8 mouse cellular contexts compared by ENCODE assay signal in the genomic region with DNA sequence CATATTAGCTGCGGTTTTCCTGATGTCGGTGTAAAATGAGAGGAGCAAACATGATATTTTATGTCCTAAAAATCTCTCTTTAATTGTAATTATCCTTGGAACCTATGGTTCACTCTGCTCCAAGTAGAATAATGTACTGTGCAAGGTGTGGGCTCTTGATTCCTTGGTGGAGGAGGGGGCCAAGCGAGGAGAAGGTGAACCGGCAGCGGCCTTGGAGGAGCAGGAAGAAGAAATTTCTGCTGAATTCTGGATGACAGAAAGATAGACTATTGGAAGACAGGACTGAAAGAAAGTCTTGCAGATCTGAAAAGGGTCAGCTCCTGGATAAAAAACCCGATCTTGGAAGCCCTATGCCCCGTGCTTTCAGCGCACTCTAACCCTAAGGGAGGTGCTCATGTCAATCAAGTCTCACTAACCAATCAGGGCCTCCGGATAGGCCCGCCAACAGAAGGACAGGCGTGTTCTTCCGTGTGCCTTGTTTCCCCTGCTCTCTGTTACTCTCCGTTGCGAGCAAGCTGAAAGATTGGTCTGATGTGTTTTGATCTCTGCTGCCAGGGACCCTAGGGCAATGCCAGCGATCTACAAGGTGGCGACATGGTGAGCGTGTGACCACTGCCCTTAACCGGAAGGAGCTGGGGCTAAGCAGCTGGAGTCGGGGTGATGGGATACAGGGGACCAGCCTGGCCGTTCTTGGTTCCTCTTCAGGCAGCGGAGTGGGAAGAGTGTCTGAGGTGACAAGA. TPM values are rescaled to one million over a fixed set of nuclear protein-coding genes. Genes with fewer than 3 reads are reported as not detected.
DNase-seq lines count a peak whose midpoint lies in the region; ATAC-seq and TF ChIP-seq lines count a peak whose summit lies in the region.
"Not testable (repeated sequence)": the region's sequence is repeated elsewhere in the genome, so short reads cannot be mapped to it uniquely, and the experiment has no call there.

A gene (plus strand): TSS at position 455 of the 740 bp plus-strand sequence.

- intact Hi-C loops in left cerebral cortex, postnatal 25 days (cut with DNase I), result not testable (repeated sequence)

- H3K4me1 ChIP-seq in embryonic facial prominence, embryonic 11.5 days (ENCODE audit: control insufficient read depth, insufficient read depth, low read length); intestine, postnatal 0 days (replicated peaks; ENCODE audit: control insufficient read depth, insufficient read depth, low read length): not testable (repeated sequence)

- not testable (repeated sequence) for H3K36me3 ChIP-seq in embryonic facial prominence, embryonic 11.5 days (replicated peaks; ENCODE audit: control insufficient read depth, insufficient read depth, low read depth, low read length); intestine, postnatal 0 days (ENCODE audit: control insufficient read depth, insufficient read depth)

- H3K27me3 ChIP-seq in embryonic facial prominence, embryonic 11.5 days (ENCODE audit: control insufficient read depth, insufficient read depth, low read length); intestine, postnatal 0 days (replicated peaks; ENCODE audit: control insufficient read depth, insufficient read depth, low read length): not testable (repeated sequence)

- H3K4me2 ChIP-seq in embryonic facial prominence, embryonic 11.5 days (ENCODE audit: low read depth, low read length), result peak within 1 kb of the TSS; percentile 27
- H3K4me2 ChIP-seq in intestine, postnatal 0 days (replicated peaks; ENCODE audit: low read depth), result peak within 1 kb of the TSS; percentile 70

- H3K27ac ChIP-seq in embryonic facial prominence, embryonic 11.5 days (replicated peaks; ENCODE audit: low read depth, low read length); intestine, postnatal 0 days (ENCODE audit: low read depth, low read length): not testable (repeated sequence)

- H3K9ac ChIP-seq in embryonic facial prominence, embryonic 11.5 days (replicated peaks; ENCODE audit: low read length), result peak within 1 kb of the TSS; percentile 56
- peak within 1 kb of the TSS; percentile 34; the same call in 1 of the 2 replicates for H3K9ac ChIP-seq in intestine, postnatal 0 days (ENCODE audit: low read depth, low read length)

- TF ChIP-seq CTCF in intestine, postnatal 0 days (IDR thresholded peaks at IDR 0.05; ENCODE audit: low read depth), result not testable (repeated sequence)

- peak within 1 kb of the TSS; percentile 49 for H3K4me3 ChIP-seq in embryonic facial prominence, embryonic 11.5 days (ENCODE audit: low read depth, low read length)
- H3K4me3 ChIP-seq in intestine, postnatal 0 days (ENCODE audit: low read depth, low read length), result peak within 1 kb of the TSS; percentile 56

- peak; percentile 76; the same call in 1 of the 2 replicates for ATAC-seq in embryonic facial prominence, embryonic 11.5 days (replicated peaks; ENCODE audit: insufficient number of reproducible peaks, low FRiP score, low TSS enrichment, low read depth)
- ATAC-seq in intestine, postnatal 0 days, result 0 out of 2 replicates have a peak, but pooled peaks have one; percentile 54
- peak; percentile 98 for ATAC-seq in megakaryocyte-erythroid progenitor cell, adult 5-6 weeks (replicated peaks; ENCODE audit: low FRiP score, low TSS enrichment, poor library complexity, severe bottlenecking)

- not testable (repeated sequence) for H3K9me3 ChIP-seq in embryonic facial prominence, embryonic 11.5 days (replicated peaks; ENCODE audit: control insufficient read depth, low read length); intestine, postnatal 0 days (ENCODE audit: control insufficient read depth)

- 3% methylated on average over 19 of the region's 21 CpGs for WGBS in embryonic facial prominence, embryonic 11.5 days
- 2% methylated on average over 19 of the region's 21 CpGs for WGBS in intestine, postnatal 0 days

- peak; percentile 64 for DNase-seq in adrenal gland, postnatal 10 days
- peak; percentile 53 for DNase-seq in embryonic facial prominence, embryonic 11.5 days (ENCODE audit: low spot score)
- peak; percentile 98 for DNase-seq in heart, adult 11 months
- DNase-seq in left cerebral cortex, postnatal 25 days (ENCODE audit: low spot score in 2 of 2), result peak; percentile 26 to 54
- DNase-seq in right cerebral cortex, postnatal 36 days (ENCODE audit: low spot score in 2 of 2), result peak; percentile 5 to 23
- peak; percentile 60 for DNase-seq in yolk sac, embryonic 10.5 days (ENCODE audit: low spot score)

RNA-seq across cellular contexts. Expression of the gene that starts here (rescaled TPM):
- total RNA-seq in adrenal gland, postnatal 10 days (2021), result 10 to 100 TPM in 1 of 2 experiments, 1 to 10 TPM in 1; 6.4 to 12.1 TPM
- polyA plus RNA-seq in embryonic facial prominence, embryonic 11.5 days (2014; fragmentation: Nextera tagmentation; extraction: Ambion mirVana), result 15.6 and 16.0 TPM in 2 replicates
- polyA plus RNA-seq in intestine, postnatal 0 days (2015; fragmentation: Nextera tagmentation; extraction: Ambion mirVana), result 1.4 and 2.0 TPM in 2 replicates
- total RNA-seq in left cerebral cortex, postnatal 25 days (2021), result 1 to 10 TPM; 3.4 to 4.5 TPM
- total RNA-seq in megakaryocyte-erythroid progenitor cell, adult 5-6 weeks (2014; fragmentation: Nextera tagmentation), result 22.5 and 40.6 TPM in 2 replicates
- total RNA-seq in megakaryocyte-erythroid progenitor cell, adult 5-6 weeks (2017), result 14.7 and 28.2 TPM in 2 replicates

Comparison
In these comparisons a context has a peak if more than half of its experiments do, and no peak if none do; other contexts are left out.
1. DNase-seq: peak in every context shown above with its lines; median percentile 98 in heart, adult 11 months; 64 in adrenal gland, postnatal 10 days; 60 in yolk sac, embryonic 10.5 days; 53 in embryonic facial prominence, embryonic 11.5 days; 40 in left cerebral cortex, postnatal 25 days; 14 in right cerebral cortex, postnatal 36 days.